Mouse (Mus musculus) hindbrain, embryonic 16.5 days (tissue): ENCODE measurements around the gene Ccr8. TPM values are rescaled to one million over a fixed set of nuclear protein-coding genes. Genes with fewer than 3 reads are reported as not detected.

ENCODE experiments used
- ATAC-seq: fragments of 200-750 bp; cut with Nextera tagmentation; 2 replicates; pipeline ENCODE4 v1.8.0; 2017; ENCODE audit warnings: moderate TSS enrichment, moderate library complexity
- H3K27ac ChIP-seq: fragments of 300-500 bp; sonication (generic); 2 replicates; pipeline ENCODE4 v1.5.1; 2014; ENCODE audit warnings: low read depth, mild to moderate bottlenecking, control low read depth, low read length, moderate library complexity
- H3K27me3 ChIP-seq: fragments of 300-500 bp; sonication (generic); replicated peaks from 2 replicates; pipeline ENCODE4 v1.6.1; 2014; ENCODE audit warnings: low read length; ENCODE audit not compliant: control insufficient read depth, insufficient read depth
- H3K36me3 ChIP-seq: fragments of 300-500 bp; sonication (generic); 2 replicates; pipeline ENCODE4 v1.6.1; 2014; ENCODE audit warnings: mild to moderate bottlenecking, low read length, moderate library complexity, mixed read lengths; ENCODE audit not compliant: control insufficient read depth, insufficient read depth
- H3K4me1 ChIP-seq: fragments of 300-500 bp; sonication (generic); 2 replicates; pipeline ENCODE4 v1.6.1; 2014; ENCODE audit warnings: low read depth, low read length; ENCODE audit not compliant: control insufficient read depth, insufficient read depth
- H3K4me2 ChIP-seq: fragments of 300-500 bp; sonication (generic); 2 replicates; pipeline ENCODE4 v1.6.1; 2014; ENCODE audit warnings: mild to moderate bottlenecking, low read length, control low read depth, moderate library complexity
- H3K4me3 ChIP-seq: fragments of 300-500 bp; sonication (generic); 2 replicates; pipeline ENCODE4 v1.5.1; 2014; ENCODE audit warnings: mild to moderate bottlenecking, low read length, control low read depth, moderate library complexity
- H3K9ac ChIP-seq: fragments of 300-500 bp; sonication (generic); 2 replicates; pipeline ENCODE4 v1.6.1; 2014; ENCODE audit warnings: low read depth, mild to moderate bottlenecking, control low read depth, low read length, moderate library complexity
- H3K9me3 ChIP-seq: fragments of 300-500 bp; sonication (generic); 2 replicates; pipeline ENCODE4 v1.6.1; 2014; ENCODE audit warnings: mild to moderate bottlenecking, low read length, moderate library complexity; ENCODE audit not compliant: control insufficient read depth
- WGBS: fragments of 180-500 bp; shearing (Covaris S2); extraction: QIAGEN DNeasy Blood & Tissue Kit; methylation state at CpG from one replicate; pipeline ENCODE4 v1.1.7; 2014; 5-methylcytosine and 5-hydroxymethylcytosine counted together
- polyA plus RNA-seq: library from polyadenylated mRNA; unstranded; fragments of >200 nt; fragmentation: Nextera tagmentation; extraction: Ambion mirVana; gene quantifications from 2 replicates; pipeline ENCODE4 v1.2.1, GENCODE M21; 2015

Gene Ccr8
- polyA plus RNA-seq, result not detected in 2 replicates

GRCm38 (mm10) chr9:120091696-120092238, at the start of gene Ccr8:
Ccr8 (plus strand) TSS chr9:120092114.
- no peak for ATAC-seq
- Histone ChIP-seq H3K4me1 (no peaks in the 10 kb centered on the region), H3K9ac (no peak within 1 kb of the TSS), H3K4me3 (no peak within 1 kb of the TSS), H3K9me3 (0 out of 2 replicates have a peak, but pooled peaks cover 2% of the 10 kb centered on the region), H3K27ac (no peak within 1 kb of the TSS), H3K27me3 (no peaks in the 10 kb centered on the region), H3K4me2 (no peak within 1 kb of the TSS), H3K36me3 (no peaks in the 10 kb centered on the region)
- WGBS, result 78% methylated on average over 5 of the region's 5 CpGs

- 88% methylated on average over 7 of the region's 7 CpGs for WGBS
- Histone ChIP-seq H3K27me3 (no peaks in the 10 kb centered on the region), H3K9me3 (no peaks in the 10 kb centered on the region), H3K4me1 (no peaks in the 10 kb centered on the region), H3K27ac (no peak overlapping the region), H3K9ac (no peak overlapping the region), H3K36me3 (no peaks in the 10 kb centered on the region), H3K4me2 (no peak overlapping the region), H3K4me3 (no peak overlapping the region)
- ATAC-seq, result no peak
Measured at GRCm38 (mm10) chr9:120043115-120043514, 48.8 kb upstream of the Ccr8 start.

GRCm38 (mm10) chr9:120048495-120048894, 43.4 kb upstream of the Ccr8 start:
- ATAC-seq, result no peak

GRCm38 (mm10) chr9:120049407-120049806, 42.5 kb upstream of the Ccr8 start:
- no peaks in the 10 kb centered on the region for H3K36me3 ChIP-seq
- WGBS, result 82% methylated on average over 3 of the region's 3 CpGs
- ATAC-seq, result no peak
- H3K27me3 ChIP-seq, result no peaks in the 10 kb centered on the region
- H3K9ac ChIP-seq, result no peak overlapping the region
- H3K4me1 ChIP-seq, result no peaks in the 10 kb centered on the region
- no peak overlapping the region for H3K27ac ChIP-seq
- no peaks in the 10 kb centered on the region for H3K9me3 ChIP-seq
- no peak overlapping the region for H3K4me3 ChIP-seq
- no peak overlapping the region for H3K4me2 ChIP-seq

More at GRCm38 (mm10) chr9:120048495-120048894, 43.4 kb upstream of the Ccr8 start:
- no peaks in the 10 kb centered on the region for H3K36me3 ChIP-seq
- H3K9me3 ChIP-seq, result no peaks in the 10 kb centered on the region
- H3K27me3 ChIP-seq, result no peaks in the 10 kb centered on the region
- no peaks in the 10 kb centered on the region for H3K4me1 ChIP-seq
- no peak overlapping the region for H3K9ac ChIP-seq
- H3K4me3 ChIP-seq, result no peak overlapping the region
- no peak overlapping the region for H3K4me2 ChIP-seq
- H3K27ac ChIP-seq, result no peak overlapping the region
- WGBS, result 78% methylated on average over 6 of the region's 6 CpGs

- Histone ChIP-seq H3K36me3 (no peaks in the 10 kb centered on the region), H3K9me3 (no peaks in the 10 kb centered on the region), H3K4me3 (no peak overlapping the region), H3K4me1 (no peaks in the 10 kb centered on the region), H3K27ac (no peak overlapping the region), H3K4me2 (no peak overlapping the region), H3K9ac (no peak overlapping the region), H3K27me3 (no peaks in the 10 kb centered on the region)
- 43% methylated on average over 8 of the region's 8 CpGs for WGBS
- no peak for ATAC-seq
Measured at GRCm38 (mm10) chr9:120054545-120055277, 37.2 kb upstream of the Ccr8 start.

GRCm38 (mm10) chr9:120056201-120056600, 35.7 kb upstream of the Ccr8 start:
- WGBS, result 79% methylated on average over 9 of the region's 9 CpGs
- Histone ChIP-seq H3K9ac (no peak overlapping the region), H3K27me3 (no peaks in the 10 kb centered on the region), H3K9me3 (no peaks in the 10 kb centered on the region), H3K4me2 (no peak overlapping the region), H3K4me1 (no peaks in the 10 kb centered on the region), H3K27ac (no peak overlapping the region), H3K36me3 (no peaks in the 10 kb centered on the region), H3K4me3 (no peak overlapping the region)
- ATAC-seq, result no peak

- no peak for ATAC-seq
- H3K9ac ChIP-seq, result no peak overlapping the region
- H3K4me2 ChIP-seq, result no peak overlapping the region
- H3K36me3 ChIP-seq, result no peaks in the 10 kb centered on the region
- no peak overlapping the region for H3K4me3 ChIP-seq
- no peaks in the 10 kb centered on the region for H3K27me3 ChIP-seq
- 80% methylated on average over 3 of the region's 3 CpGs for WGBS
- no peaks in the 10 kb centered on the region for H3K9me3 ChIP-seq
- no peak overlapping the region for H3K27ac ChIP-seq
- H3K4me1 ChIP-seq, result no peaks in the 10 kb centered on the region
Measured at GRCm38 (mm10) chr9:120058730-120059129, 33.2 kb upstream of the Ccr8 start.

- Histone ChIP-seq H3K27ac (no peak overlapping the region), H3K27me3 (no peaks in the 10 kb centered on the region; the same call in 1 of the 2 replicates), H3K36me3 (no peaks in the 10 kb centered on the region), H3K4me1 (no peaks in the 10 kb centered on the region), H3K4me2 (no peak overlapping the region), H3K4me3 (no peak overlapping the region), H3K9ac (no peak overlapping the region), H3K9me3 (no peaks in the 10 kb centered on the region)
- no peak for ATAC-seq
- WGBS, result 75% methylated on average over 4 of the region's 4 CpGs
Measured at GRCm38 (mm10) chr9:120064317-120064716, 27.6 kb upstream of the Ccr8 start.

GRCm38 (mm10) chr9:120067609-120068008, 24.3 kb upstream of the Ccr8 start:
- no peaks in the 10 kb centered on the region for H3K4me1 ChIP-seq
- WGBS, result 82% methylated on average over 2 of the region's 2 CpGs
- H3K27me3 ChIP-seq, result no peaks in the 10 kb centered on the region; the same call in 1 of the 2 replicates
- no peaks in the 10 kb centered on the region for H3K36me3 ChIP-seq
- H3K9ac ChIP-seq, result no peak overlapping the region
- no peaks in the 10 kb centered on the region for H3K9me3 ChIP-seq
- H3K4me3 ChIP-seq, result no peak overlapping the region
- H3K4me2 ChIP-seq, result no peak overlapping the region
- ATAC-seq, result no peak
- H3K27ac ChIP-seq, result no peak overlapping the region
